Mouse (Mus musculus) heart, postnatal 0 days (tissue): ENCODE measurements around the gene Cnfn. TPM values are rescaled to one million over a fixed set of nuclear protein-coding genes. Genes with fewer than 3 reads are reported as not detected.

Experiments
- ATAC-seq: fragments of 200-750 bp; cut with Nextera tagmentation; 2 replicates; pipeline ENCODE4 v1.8.0; 2017; ENCODE audit warnings: low read depth, moderate number of reproducible peaks, moderate library complexity; ENCODE audit not compliant: insufficient read depth
- DNase-seq: peaks from one replicate; pipeline ENCODE4 v3.0.0-alpha.2; 2016; ENCODE audit warnings: low spot score
- H3K27ac ChIP-seq: fragments of 300-500 bp; sonication (generic); 2 replicates; pipeline ENCODE4 v1.5.1; 2014; ENCODE audit warnings: low read depth, mild to moderate bottlenecking
- H3K27me3 ChIP-seq: fragments of 300-500 bp; sonication (generic); 2 replicates; pipeline ENCODE4 v1.6.1; 2014; ENCODE audit warnings: low read length, mixed read lengths; ENCODE audit not compliant: control insufficient read depth, insufficient read depth
- H3K36me3 ChIP-seq: fragments of 300-500 bp; sonication (generic); replicated peaks from 2 replicates; pipeline ENCODE4 v1.6.1; 2014; ENCODE audit warnings: low read length, mixed read lengths; ENCODE audit not compliant: control insufficient read depth, insufficient read depth
- H3K4me1 ChIP-seq: fragments of 300-500 bp; sonication (generic); 2 replicates; pipeline ENCODE4 v1.6.1; 2014; ENCODE audit warnings: antibody characterized with exemption; ENCODE audit not compliant: control insufficient read depth, insufficient read depth
- H3K4me2 ChIP-seq: fragments of 300-500 bp; sonication (generic); 2 replicates; pipeline ENCODE4 v1.6.1; 2014; ENCODE audit warnings: low read depth, mild to moderate bottlenecking, low read length, moderate library complexity
- H3K4me3 ChIP-seq: fragments of 300-500 bp; sonication (generic); 2 replicates; pipeline ENCODE4 v1.5.1; 2014; ENCODE audit warnings: low read depth, low read length
- H3K9ac ChIP-seq: fragments of 300-500 bp; sonication (generic); replicated peaks from 2 replicates; pipeline ENCODE4 v1.6.1; 2014; ENCODE audit warnings: low read depth, low read length, mixed read lengths
- H3K9me3 ChIP-seq: fragments of 300-500 bp; sonication (generic); replicated peaks from 2 replicates; pipeline ENCODE4 v1.6.1; 2016; ENCODE audit warnings: low read length; ENCODE audit not compliant: control insufficient read depth
- CTCF ChIP-seq: IDR thresholded peaks from 2 replicates; pipeline ENCODE4 v1.5.1; 2016; ENCODE audit warnings: antibody characterized with exemption, control low read depth, low read depth
- EP300 ChIP-seq: IDR thresholded peaks from 2 replicates; pipeline ENCODE4 v1.6.1; 2016; ENCODE audit warnings: antibody characterized with exemption, low read depth
- WGBS: fragments of 180-500 bp; shearing (Covaris S2); extraction: QIAGEN DNeasy Blood & Tissue Kit; methylation state at CpG from one replicate; pipeline ENCODE4 v1.1.7; 2014; 5-methylcytosine and 5-hydroxymethylcytosine counted together
- polyA plus RNA-seq: library from polyadenylated mRNA; unstranded; fragments of >200 nt; fragmentation: Nextera tagmentation; extraction: Ambion mirVana; gene quantifications from 2 replicates; pipeline ENCODE4 v1.2.1, GENCODE M21; 2015
- total RNA-seq: library from RNA; depleted of rRNA; stranded (reverse); fragments of >200 nt; gene quantifications from 2 replicates; pipeline ENCODE4 v1.2.3, GENCODE M21; 2014; ENCODE audit warnings: low replicate concordance

Cnfn gene
- total and polyA plus RNA-seq, 2 experiments from 2014 or later: not detected

- H3K9ac ChIP-seq: peak overlapping the region; percentile 45
- H3K9me3 ChIP-seq: no peaks in the 10 kb centered on the region
- DNase-seq (peak; percentile 75), ATAC-seq (peak; percentile 52)
- peaks cover 23% of the 10 kb centered on the region for H3K36me3 ChIP-seq
- peak overlapping the region; percentile 70 for H3K4me2 ChIP-seq
- peaks cover 14% of the 10 kb centered on the region; the same call in 1 of the 2 replicates for H3K4me1 ChIP-seq
- H3K27ac ChIP-seq: peak overlapping the region; percentile 66
- H3K4me3 ChIP-seq: peak overlapping the region; percentile 32
- 4% methylated on average over 40 of the region's 42 CpGs for WGBS
- peak; percentile 56 for TF ChIP-seq CTCF
- no peak for TF ChIP-seq EP300
- no peaks in the 10 kb centered on the region for H3K27me3 ChIP-seq
Observed at GRCm38 (mm10) chr7:25379551-25380351, 10.2 kb upstream of the Cnfn start.

- H3K4me3 ChIP-seq: no peak overlapping the region
- ATAC-seq (no peak), DNase-seq (no peak)
- peaks cover 11% of the 10 kb centered on the region for H3K36me3 ChIP-seq
- no peak overlapping the region for H3K4me2 ChIP-seq
- H3K9me3 ChIP-seq: no peaks in the 10 kb centered on the region
- no peak overlapping the region for H3K27ac ChIP-seq
- no peaks in the 10 kb centered on the region; the same call in 1 of the 2 replicates for H3K27me3 ChIP-seq
- peaks cover 14% of the 10 kb centered on the region; the same call in 1 of the 2 replicates for H3K4me1 ChIP-seq
- TF ChIP-seq EP300: no peak
- no peak for TF ChIP-seq CTCF
- 79% methylated on average over 13 of the region's 13 CpGs for WGBS
- no peak overlapping the region for H3K9ac ChIP-seq
Observed at GRCm38 (mm10) chr7:25378181-25379100, 8.9 kb upstream of the Cnfn start.

GRCm38 (mm10) chr7:25377100-25377700 is 7.7 kb upstream of the Cnfn start:
- H3K27ac ChIP-seq: no peak overlapping the region
- DNase-seq (peak; percentile 44), ATAC-seq (peak; percentile 30)
- peaks cover under 1% of the 10 kb centered on the region for H3K36me3 ChIP-seq
- H3K27me3 ChIP-seq: no peaks in the 10 kb centered on the region; the same call in 1 of the 2 replicates
- peak overlapping the region; percentile 55 for H3K4me2 ChIP-seq
- H3K9me3 ChIP-seq: no peaks in the 10 kb centered on the region
- whole genome bisulfite sequencing: 45% methylated on average over 8 of the region's 8 CpGs
- H3K9ac ChIP-seq: no peak overlapping the region; the same call in 1 of the 2 replicates
- H3K4me1 ChIP-seq: peaks cover 14% of the 10 kb centered on the region; the same call in 1 of the 2 replicates
- H3K4me3 ChIP-seq: peak overlapping the region; percentile 37
- TF ChIP-seq CTCF (peak; percentile 53), EP300 (no peak)

- Histone ChIP-seq H3K4me3 (peak overlapping the region; percentile 37), H3K4me2 (peak overlapping the region; percentile 55), H3K27ac (peak overlapping the region; percentile 26; the same call in 1 of the 2 replicates), H3K27me3 (no peaks in the 10 kb centered on the region; the same call in 1 of the 2 replicates), H3K9ac (no peak overlapping the region; the same call in 1 of the 2 replicates), H3K4me1 (peaks cover 14% of the 10 kb centered on the region; the same call in 1 of the 2 replicates), H3K36me3 (no peaks in the 10 kb centered on the region; the same call in 1 of the 2 replicates), H3K9me3 (no peaks in the 10 kb centered on the region)
- 5% methylated on average over 17 of the region's 17 CpGs for WGBS
- ATAC-seq (peak; percentile 76), DNase-seq (peak; percentile 69)
- no peak for TF ChIP-seq EP300
- no peak for TF ChIP-seq CTCF
Observed at GRCm38 (mm10) chr7:25376556-25376955, 7.0 kb upstream of the Cnfn start.

- H3K27ac ChIP-seq: no peak overlapping the region
- ATAC-seq (no peak), DNase-seq (no peak)
- 0 out of 2 replicates have a peak, but pooled peaks cover 7% of the 10 kb centered on the region for H3K4me1 ChIP-seq
- H3K4me2 ChIP-seq: no peak overlapping the region
- H3K27me3 ChIP-seq: peaks cover 30% of the 10 kb centered on the region
- H3K36me3 ChIP-seq: no peaks in the 10 kb centered on the region
- no peak overlapping the region for H3K4me3 ChIP-seq
- H3K9me3 ChIP-seq: no peaks in the 10 kb centered on the region
- H3K9ac ChIP-seq: no peak overlapping the region
- TF ChIP-seq EP300 (no peak), CTCF (no peak)
- 80% methylated on average over 5 of the region's 5 CpGs for WGBS
Observed at GRCm38 (mm10) chr7:25372441-25372840, 2.9 kb upstream of the Cnfn start.
